Mouse (Mus musculus) cerebellum, adult 18-20 months (tissue): Measurements from ENCODE around the gene Cdh13.
"Not testable (repeated sequence)": the region's sequence is repeated elsewhere in the genome, so short reads cannot be mapped to it uniquely, and the experiment has no call there.

Experiments
- DNase-seq, 2 experiments: peaks; one replicate each; pipeline ENCODE4 v3.0.0; 2021

The Cdh13 gene

GRCm38 (mm10) chr8:119277047-119277451 lies 993.5 kb downstream of the Cdh13 start:
- no peak for DNase-seq

GRCm38 (mm10) chr8:119281761-119282160 lies 998.2 kb downstream of the Cdh13 start:
- peak in 1 of 2 experiments; percentile 14 for DNase-seq

- DNase-seq: no peak
Observed at GRCm38 (mm10) chr8:119284516-119284915, 1001.0 kb downstream of the Cdh13 start.

GRCm38 (mm10) chr8:119284920-119285319 lies 1001.4 kb downstream of the Cdh13 start:
- DNase-seq: peak; percentile 87 to 90

GRCm38 (mm10) chr8:119295477-119295876 lies 1011.9 kb downstream of the Cdh13 start:
- no peak for DNase-seq

- peak in 1 of 2 experiments; percentile 50 for DNase-seq
Observed at GRCm38 (mm10) chr8:119297752-119298151, 1014.2 kb downstream of the Cdh13 start.

DNA sequence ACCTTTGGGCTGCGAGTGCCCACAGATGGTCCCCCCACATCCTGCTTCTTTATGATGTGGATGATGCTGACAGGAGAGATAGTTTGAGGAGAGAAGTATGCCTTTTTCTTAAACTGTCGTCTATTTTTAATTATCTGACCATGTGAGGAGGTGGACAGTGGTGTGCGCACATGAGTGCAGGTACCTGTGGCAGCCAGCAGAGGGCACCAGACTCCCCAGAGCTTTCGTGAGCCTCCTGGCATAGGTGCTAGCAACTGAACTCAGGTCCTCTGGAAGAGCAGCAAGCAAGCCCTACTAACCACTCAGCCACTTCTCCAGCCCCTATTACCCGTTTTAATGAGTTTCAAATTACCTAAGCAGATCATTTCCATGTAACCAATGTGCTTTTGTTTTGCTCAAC lies 1016.8 kb downstream of the Cdh13 start:
- DNase-seq: no peak

DNA sequence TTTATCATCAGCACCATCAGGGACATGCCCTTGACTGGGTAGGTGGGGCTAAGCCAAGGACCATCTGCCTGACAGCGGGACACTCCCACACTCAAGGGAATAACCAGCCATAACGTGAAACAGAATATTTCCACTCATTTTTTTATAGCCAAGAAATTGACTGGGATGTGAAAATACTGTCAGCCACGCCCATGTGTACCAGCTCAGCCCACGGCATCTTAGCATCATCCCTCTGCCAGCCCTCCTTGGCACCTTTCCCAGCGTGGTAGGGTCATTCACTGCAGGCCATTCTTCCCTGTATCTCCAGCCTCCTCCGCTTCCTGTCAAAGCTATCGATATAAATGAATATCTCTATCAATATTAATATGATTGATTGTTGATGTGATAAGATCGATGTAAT lies 1020.7 kb downstream of the Cdh13 start:
- no peak for DNase-seq

GRCm38 (mm10) chr8:119311412-119311811 lies 1027.9 kb downstream of the Cdh13 start:
- peak in 1 of 2 experiments; percentile 14 for DNase-seq

DNA sequence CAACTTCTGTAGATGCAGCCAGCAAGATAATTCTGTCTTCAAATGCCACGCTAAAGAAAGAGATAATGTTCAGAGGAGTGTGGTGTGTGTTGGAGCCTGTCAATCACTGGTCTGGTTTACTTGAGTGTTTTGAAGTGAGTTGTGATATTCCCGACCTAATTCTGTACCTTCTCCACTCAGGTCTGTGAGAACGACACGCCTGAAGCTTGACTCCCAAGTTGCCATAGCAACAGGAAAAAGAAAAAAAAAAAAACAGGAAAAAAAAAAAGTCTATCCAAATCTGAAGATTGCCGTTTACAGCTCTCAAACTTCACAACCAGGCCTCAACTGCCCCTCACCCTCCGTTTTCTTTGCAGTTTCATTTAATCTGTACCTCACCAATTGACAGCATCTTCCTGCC lies 1039.7 kb downstream of the Cdh13 start:
- DNase-seq: no peak

DNA sequence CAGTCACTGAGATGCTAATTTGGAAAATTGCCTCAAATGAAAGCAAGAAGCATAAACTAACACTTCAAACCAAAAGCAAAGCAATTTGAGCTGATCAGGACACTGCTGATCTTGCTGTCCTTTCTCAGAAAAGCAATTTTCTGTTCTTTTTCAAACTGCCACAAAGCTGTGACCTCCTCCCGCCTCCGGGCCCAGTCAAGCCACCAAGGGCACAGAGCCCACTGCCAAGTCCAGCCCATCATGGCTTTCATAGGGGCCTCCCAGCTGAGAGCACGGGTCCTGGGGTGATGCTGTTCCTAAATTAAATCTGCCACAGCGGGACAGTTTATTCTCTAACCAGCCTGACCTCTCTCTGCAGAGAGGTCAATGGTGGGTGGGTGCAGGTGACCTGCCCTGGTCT lies 1056.0 kb downstream of the Cdh13 start:
- DNase-seq: no peak

DNA sequence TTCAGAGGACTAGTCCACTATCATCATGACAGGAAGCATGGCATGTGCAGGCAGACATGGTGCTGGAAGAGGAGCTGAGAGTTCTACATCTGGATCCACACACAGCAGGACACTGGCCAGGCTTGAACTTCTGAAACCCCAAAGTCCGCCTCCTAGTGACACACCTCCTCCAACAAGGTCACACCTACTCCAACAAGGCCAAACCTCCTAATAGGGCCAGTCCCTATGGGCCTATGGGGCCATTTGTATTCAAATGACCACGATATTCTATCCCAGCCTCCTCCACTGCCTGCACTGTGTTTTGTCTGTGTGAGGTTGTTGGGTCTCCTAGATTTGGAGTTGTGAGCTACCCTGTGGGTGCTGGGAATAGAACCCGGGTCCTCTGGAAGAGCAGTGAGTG lies 1060.1 kb downstream of the Cdh13 start:
- no peak for DNase-seq

- peak; percentile 95 to 99 for DNase-seq
Observed at GRCm38 (mm10) chr8:119344190-119344856, 1060.8 kb downstream of the Cdh13 start, which contains the start of gene Hsbp1. Hsbp1 (plus strand) TSS chr8:119344488.

DNA sequence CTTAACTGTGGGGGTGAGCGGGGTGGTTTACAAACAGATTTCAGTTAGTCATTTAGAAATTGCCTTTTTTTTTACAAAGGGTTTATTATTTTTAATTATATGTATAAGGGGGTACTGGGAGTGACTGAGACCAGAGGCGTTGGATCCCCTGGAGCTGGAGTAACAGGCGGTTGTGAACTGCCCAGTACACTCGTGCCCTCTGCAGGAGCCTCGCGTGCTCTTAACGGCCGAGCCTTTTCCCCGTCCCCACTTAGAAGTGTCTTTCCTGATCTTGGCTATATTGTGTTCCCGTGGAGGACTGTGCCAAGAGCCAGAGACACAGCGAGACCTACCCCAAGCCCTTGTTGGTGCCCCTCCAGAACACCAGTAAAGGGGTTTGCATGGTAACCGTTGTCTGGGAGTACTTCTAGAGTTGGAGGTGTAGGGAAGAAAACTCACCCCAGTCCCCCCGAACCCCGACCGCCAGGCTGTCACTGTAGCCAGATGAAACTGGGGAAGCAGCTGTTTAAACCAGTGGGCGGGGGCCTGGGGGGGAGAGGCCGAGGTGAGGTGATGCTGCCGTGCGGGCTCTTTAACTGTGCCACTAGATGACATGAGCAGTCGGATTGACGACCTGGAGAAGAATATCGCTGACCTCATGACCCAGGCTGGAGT lies 1061.6 kb downstream of the Cdh13 start:
- no peak for DNase-seq

- no peak for DNase-seq
Observed at GRCm38 (mm10) chr8:119345683-119346075, 1062.1 kb downstream of the Cdh13 start.

- DNase-seq: no peak
Observed at GRCm38 (mm10) chr8:119351647-119352046, 1068.1 kb downstream of the Cdh13 start.

GRCm38 (mm10) chr8:119352977-119353658 lies 1069.6 kb downstream of the Cdh13 start:
- peak in 1 of 2 experiments; percentile 41 for DNase-seq

- no peak for DNase-seq
Observed at GRCm38 (mm10) chr8:119353659-119354023, 1070.1 kb downstream of the Cdh13 start.

DNA sequence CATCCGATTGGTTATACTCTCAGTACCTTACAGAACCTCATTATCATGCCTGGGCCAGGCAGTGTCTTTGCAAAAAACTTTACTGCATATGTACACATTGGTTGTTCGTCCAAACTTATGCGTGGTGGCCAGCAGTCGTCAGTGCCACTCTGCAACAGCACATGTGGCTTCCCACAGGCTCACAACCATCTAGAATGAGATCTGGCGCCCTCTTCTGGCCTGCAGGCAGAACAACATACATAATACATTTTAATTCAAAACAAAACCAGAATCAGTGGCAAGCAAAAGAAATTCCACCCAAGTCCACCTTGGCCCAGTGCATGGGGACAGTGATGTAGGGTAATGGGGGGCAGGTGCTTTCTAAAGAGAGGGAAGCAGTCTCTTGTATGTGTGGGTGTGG lies 1073.1 kb downstream of the Cdh13 start:
- not testable (repeated sequence) for DNase-seq

DNA sequence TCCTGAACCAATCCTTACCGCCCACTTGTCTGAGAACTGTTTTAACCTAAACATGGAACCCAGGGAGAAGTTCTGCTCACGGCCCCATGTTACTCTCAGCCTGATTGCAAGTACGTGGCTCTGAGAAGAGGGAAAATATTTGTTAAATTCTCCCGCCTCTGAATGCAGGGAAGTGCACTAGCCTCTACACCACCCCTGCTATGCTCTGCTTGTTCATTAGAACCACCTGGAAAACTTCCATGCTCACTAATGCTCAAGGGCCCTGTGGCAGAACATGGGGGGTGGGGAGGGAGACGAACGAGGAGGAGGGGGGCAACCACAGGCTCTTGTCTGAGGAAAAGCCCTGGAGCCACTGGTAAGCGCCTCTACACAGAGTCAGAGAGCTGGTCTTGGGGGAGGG lies 1074.6 kb downstream of the Cdh13 start:
- no peak for DNase-seq

DNA sequence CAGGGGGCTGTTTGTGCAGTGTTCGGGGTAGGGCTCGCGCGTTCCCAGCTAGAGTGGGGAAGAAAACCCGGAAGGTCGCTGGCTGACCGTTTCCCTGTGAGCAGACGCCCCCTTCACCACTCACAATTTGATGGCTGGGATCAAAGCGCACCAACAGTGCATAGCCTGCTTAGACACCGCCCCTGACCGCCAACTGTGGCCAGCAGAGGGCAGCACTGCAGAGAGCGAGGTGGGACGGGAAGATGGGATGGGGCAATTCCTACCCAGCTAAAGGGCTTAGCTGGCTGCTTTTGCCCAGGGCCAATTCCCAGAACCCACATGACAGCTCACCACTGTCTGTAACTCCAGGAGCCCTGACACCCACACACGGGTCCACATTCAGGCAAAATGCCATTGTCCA lies 1075.3 kb downstream of the Cdh13 start:
- peak in 1 of 2 experiments; percentile 16 for DNase-seq

GRCm38 (mm10) chr8:119360686-119361295 lies 1077.3 kb downstream of the Cdh13 start:
- no peak for DNase-seq
